Mouse (Mus musculus) megakaryocyte, embryonic 14.5 days (primary cell): Measurements from ENCODE around the gene Tgtp1.
"Not testable (repeated sequence)": the region's sequence is repeated elsewhere in the genome, so short reads cannot be mapped to it uniquely, and the experiment has no call there.

ENCODE experiments used
- FLI1 ChIP-seq: IDR thresholded peaks from 2 replicates; pipeline ENCODE4 v1.6.1; 2012; ENCODE audit warnings: low read length, inconsistent platforms, mixed read lengths
- GATA1 ChIP-seq: IDR thresholded peaks from 3 replicates; pipeline ENCODE4 v1.6.1; 2012; ENCODE audit warnings: mixed read lengths, low read length, inconsistent platforms, borderline replicate concordance

- not testable (repeated sequence) for TF ChIP-seq GATA1, FLI1
Observed at GRCm38 (mm10) chr11:49000411-49000810, 6.4 kb upstream of the Tgtp1 start.
